Mouse (Mus musculus): ENCODE data around the gene Best2. TPM values are rescaled to one million over a fixed set of nuclear protein-coding genes. Genes with fewer than 3 reads are reported as not detected.

Gene Best2
- polyA plus RNA-seq, 1 experiment from 2014 or later, result not detected

Other genes starting within 250 kb of the Best2 start
- 2.4 and 3.0 TPM in 2 replicates for gene Nfix, start 214.2 kb downstream of the Best2 start, polyA plus RNA-seq (2014; fragmentation: Nextera tagmentation; extraction: Ambion mirVana)
- gene Dand5, start 191.7 kb downstream of the Best2 start, polyA plus RNA-seq (2014; fragmentation: Nextera tagmentation; extraction: Ambion mirVana), result 6.2 and 7.1 TPM in 2 replicates
- gene Gadd45gip1, start 183.0 kb downstream of the Best2 start, polyA plus RNA-seq (2014; fragmentation: Nextera tagmentation; extraction: Ambion mirVana), result 36.0 and 37.2 TPM in 2 replicates
- 88.6 and 91.3 TPM in 2 replicates for gene Rad23a, start 173.9 kb downstream of the Best2 start, polyA plus RNA-seq (2014; fragmentation: Nextera tagmentation; extraction: Ambion mirVana)
- 837 and 845 TPM in 2 replicates for gene Calr, start 167.6 kb downstream of the Best2 start, polyA plus RNA-seq (2014; fragmentation: Nextera tagmentation; extraction: Ambion mirVana)
- gene Farsa, start 157.5 kb downstream of the Best2 start, polyA plus RNA-seq (2014; fragmentation: Nextera tagmentation; extraction: Ambion mirVana), result 89.6 and 91.4 TPM in 2 replicates
- gene Syce2, start 142.4 kb downstream of the Best2 start, polyA plus RNA-seq (2014; fragmentation: Nextera tagmentation; extraction: Ambion mirVana), result 51.1 and 57.8 TPM in 2 replicates
- 29.2 and 30.5 TPM in 2 replicates for gene Gcdh, start 120.6 kb downstream of the Best2 start, polyA plus RNA-seq (2014; fragmentation: Nextera tagmentation; extraction: Ambion mirVana)
- 12.0 and 14.8 TPM in 2 replicates for gene Klf1, start 112.6 kb downstream of the Best2 start, polyA plus RNA-seq (2014; fragmentation: Nextera tagmentation; extraction: Ambion mirVana)
- 5.8 and 6.4 TPM in 2 replicates for gene Dnase2a, start 106.0 kb downstream of the Best2 start, polyA plus RNA-seq (2014; fragmentation: Nextera tagmentation; extraction: Ambion mirVana)
- 10.2 and 11.4 TPM in 2 replicates for gene Mast1, start 77.2 kb downstream of the Best2 start, polyA plus RNA-seq (2014; fragmentation: Nextera tagmentation; extraction: Ambion mirVana)
- gene Rtbdn, start 67.5 kb downstream of the Best2 start, polyA plus RNA-seq (2014; fragmentation: Nextera tagmentation; extraction: Ambion mirVana), result 0.14 TPM in 1 of 2 replicates, not detected in the other
- not detected in 2 replicates for gene Gm49661, start 45.1 kb downstream of the Best2 start, polyA plus RNA-seq (2014; fragmentation: Nextera tagmentation; extraction: Ambion mirVana)
- 1,367 and 1,409 TPM in 2 replicates for gene Prdx2, start 44.9 kb downstream of the Best2 start, polyA plus RNA-seq (2014; fragmentation: Nextera tagmentation; extraction: Ambion mirVana)
- 98.5 and 104 TPM in 2 replicates for gene Rnaseh2a, start 44.8 kb downstream of the Best2 start, polyA plus RNA-seq (2014; fragmentation: Nextera tagmentation; extraction: Ambion mirVana)
- 6.2 and 6.4 TPM in 2 replicates for gene Junb, start 35.8 kb downstream of the Best2 start, polyA plus RNA-seq (2014; fragmentation: Nextera tagmentation; extraction: Ambion mirVana)
- gene Hook2, start 23.9 kb downstream of the Best2 start, polyA plus RNA-seq (2014; fragmentation: Nextera tagmentation; extraction: Ambion mirVana), result 9.5 and 10.3 TPM in 2 replicates
- 134 TPM in 2 replicates for gene Asna1, start 10.8 kb upstream of the Best2 start, polyA plus RNA-seq (2014; fragmentation: Nextera tagmentation; extraction: Ambion mirVana)
- gene Trir, start 12.3 kb upstream of the Best2 start, polyA plus RNA-seq (2014; fragmentation: Nextera tagmentation; extraction: Ambion mirVana), result 180 and 186 TPM in 2 replicates
- gene Tnpo2, start 22.4 kb upstream of the Best2 start, polyA plus RNA-seq (2014; fragmentation: Nextera tagmentation; extraction: Ambion mirVana), result 18.8 and 24.6 TPM in 2 replicates
- 27.2 and 27.4 TPM in 2 replicates for gene Fbxw9, start 45.5 kb upstream of the Best2 start, polyA plus RNA-seq (2014; fragmentation: Nextera tagmentation; extraction: Ambion mirVana)
- not detected in 2 replicates for gene Gm5741, start 53.5 kb upstream of the Best2 start, polyA plus RNA-seq (2014; fragmentation: Nextera tagmentation; extraction: Ambion mirVana)
- gene Dhps, start 57.2 kb upstream of the Best2 start, polyA plus RNA-seq (2014; fragmentation: Nextera tagmentation; extraction: Ambion mirVana), result 66.4 and 67.8 TPM in 2 replicates
- 116 and 123 TPM in 2 replicates for gene Wdr83os, start 66.2 kb upstream of the Best2 start, polyA plus RNA-seq (2014; fragmentation: Nextera tagmentation; extraction: Ambion mirVana)
- gene Wdr83, start 66.8 kb upstream of the Best2 start, polyA plus RNA-seq (2014; fragmentation: Nextera tagmentation; extraction: Ambion mirVana), result 52.6 and 55.9 TPM in 2 replicates
- gene Man2b1, start 68.7 kb upstream of the Best2 start, polyA plus RNA-seq (2014; fragmentation: Nextera tagmentation; extraction: Ambion mirVana), result 16.7 and 16.9 TPM in 2 replicates
- gene Zfp791, start 108.6 kb upstream of the Best2 start, polyA plus RNA-seq (2014; fragmentation: Nextera tagmentation; extraction: Ambion mirVana), result 1.0 and 1.2 TPM in 2 replicates
- not detected in 2 replicates for gene Cks1brt, start 137.4 kb upstream of the Best2 start, polyA plus RNA-seq (2014; fragmentation: Nextera tagmentation; extraction: Ambion mirVana)
- not detected in 2 replicates for gene Olfr371, start 211.5 kb upstream of the Best2 start, polyA plus RNA-seq (2014; fragmentation: Nextera tagmentation; extraction: Ambion mirVana)

Measured in hindbrain, embryonic 11.5 days (tissue).